Mouse (Mus musculus): Measurements from ENCODE around the gene Dhodh.

- peak; percentile 18; the same call in 1 of the 2 replicates for TF ChIP-seq CTCF (IDR thresholded peaks at IDR 0.05; ENCODE audit: extremely low read depth, insufficient read length, insufficient replicate concordance, low read depth, low read length)
- no peak for TF ChIP-seq POLR2A (IDR thresholded peaks at IDR 0.05; ENCODE audit: low read depth, low read length)
Observed at GRCm38 (mm10) chr8:109593117-109593788, 15.2 kb downstream of the Dhodh start.

Measured in small intestine, adult 2 months (tissue).